Mouse (Mus musculus) neural tube, embryonic 15.5 days (tissue): ENCODE data around the gene Lmcd1. TPM values are rescaled to one million over a fixed set of nuclear protein-coding genes. Genes with fewer than 3 reads are reported as not detected.
A peak's percentile ranks its signal among the peaks of the same experiment; 100 is the strongest.

ENCODE experiments used
- ATAC-seq: fragments of 200-750 bp; cut with Nextera tagmentation; 2 replicates; pipeline ENCODE4 v1.8.0; 2017; ENCODE audit warnings: mild to moderate bottlenecking, moderate TSS enrichment, moderate library complexity; ENCODE audit not compliant: low FRiP score
- H3K27ac ChIP-seq: fragments of 300-500 bp; sonication (generic); replicated peaks from 2 replicates; pipeline ENCODE4 v1.5.1; 2015; ENCODE audit warnings: mild to moderate bottlenecking, inconsistent platforms
- H3K27me3 ChIP-seq: fragments of 300-500 bp; sonication (generic); replicated peaks from 2 replicates; pipeline ENCODE4 v1.6.1; 2015; ENCODE audit warnings: inconsistent platforms
- H3K36me3 ChIP-seq: fragments of 300-500 bp; sonication (generic); 2 replicates; pipeline ENCODE4 v1.6.1; 2015; ENCODE audit warnings: inconsistent platforms
- H3K4me1 ChIP-seq: fragments of 300-500 bp; sonication (generic); 2 replicates; pipeline ENCODE4 v1.6.1; 2015; ENCODE audit warnings: inconsistent platforms
- H3K4me2 ChIP-seq: fragments of 300-500 bp; sonication (generic); 2 replicates; pipeline ENCODE4 v1.6.1; 2015; ENCODE audit warnings: inconsistent platforms, mild to moderate bottlenecking, moderate library complexity
- H3K4me3 ChIP-seq: fragments of 300-500 bp; sonication (generic); replicated peaks from 2 replicates; pipeline ENCODE4 v1.5.1; 2015; ENCODE audit warnings: mild to moderate bottlenecking, inconsistent platforms
- H3K9ac ChIP-seq: fragments of 300-500 bp; sonication (generic); replicated peaks from 2 replicates; pipeline ENCODE4 v1.6.1; 2015; ENCODE audit warnings: mild to moderate bottlenecking, inconsistent platforms
- H3K9me3 ChIP-seq: fragments of 300-500 bp; sonication (generic); replicated peaks from 2 replicates; pipeline ENCODE4 v1.6.1; 2016; ENCODE audit warnings: inconsistent platforms
- WGBS: fragments of 180-500 bp; shearing (Covaris S2); methylation state at CpG from one replicate; pipeline ENCODE4 v1.1.7; 2015; ENCODE audit warnings: mixed read lengths; 5-methylcytosine and 5-hydroxymethylcytosine counted together
- polyA plus RNA-seq: library from polyadenylated mRNA; unstranded; fragments of >200 nt; fragmentation: Nextera tagmentation; extraction: Ambion mirVana; gene quantifications from 2 replicates; pipeline ENCODE4 v1.2.1, GENCODE M21; 2015

Gene Lmcd1
- polyA plus RNA-seq, 1 experiment from 2014 or later: 15.1 TPM

GRCm38 (mm10) chr6:112288271-112288670 is 14.7 kb downstream of the Lmcd1 start:
- WGBS: 95% methylated on average over 3 of the region's 3 CpGs
- no peaks in the 10 kb centered on the region for H3K27me3 ChIP-seq
- no peak for ATAC-seq

GRCm38 (mm10) chr6:112291146-112291545 is 17.6 kb downstream of the Lmcd1 start:
- ATAC-seq: no peak
- Histone ChIP-seq H3K4me2 (no peak overlapping the region), H3K9me3 (no peaks in the 10 kb centered on the region), H3K36me3 (no peaks in the 10 kb centered on the region), H3K27me3 (no peaks in the 10 kb centered on the region), H3K4me3 (no peak overlapping the region), H3K27ac (no peak overlapping the region), H3K9ac (no peak overlapping the region), H3K4me1 (no peaks in the 10 kb centered on the region)
- 91% methylated on average over 4 of the region's 4 CpGs for WGBS

More at GRCm38 (mm10) chr6:112288271-112288670, 14.7 kb downstream of the Lmcd1 start:
- H3K9ac ChIP-seq: no peak overlapping the region
- no peak overlapping the region for H3K4me3 ChIP-seq
- H3K4me1 ChIP-seq: no peaks in the 10 kb centered on the region
- H3K4me2 ChIP-seq: no peak overlapping the region
- H3K9me3 ChIP-seq: no peaks in the 10 kb centered on the region
- H3K36me3 ChIP-seq: no peaks in the 10 kb centered on the region
- H3K27ac ChIP-seq: no peak overlapping the region

GRCm38 (mm10) chr6:112293320-112293719 is 19.8 kb downstream of the Lmcd1 start:
- Histone ChIP-seq H3K36me3 (no peaks in the 10 kb centered on the region), H3K27ac (no peak overlapping the region), H3K4me2 (no peak overlapping the region), H3K27me3 (no peaks in the 10 kb centered on the region), H3K9ac (no peak overlapping the region), H3K9me3 (no peaks in the 10 kb centered on the region), H3K4me1 (no peaks in the 10 kb centered on the region), H3K4me3 (no peak overlapping the region)
- ATAC-seq: no peak
- WGBS: 80% methylated on average over 5 of the region's 5 CpGs

GRCm38 (mm10) chr6:112295269-112295668 is 21.7 kb downstream of the Lmcd1 start:
- no peak overlapping the region for H3K27ac ChIP-seq
- no peak overlapping the region for H3K4me2 ChIP-seq
- no peak overlapping the region for H3K9ac ChIP-seq
- H3K9me3 ChIP-seq: no peaks in the 10 kb centered on the region
- no peaks in the 10 kb centered on the region for H3K36me3 ChIP-seq
- no peaks in the 10 kb centered on the region for H3K4me1 ChIP-seq
- H3K4me3 ChIP-seq: no peak overlapping the region
- no peak for ATAC-seq
- no peaks in the 10 kb centered on the region for H3K27me3 ChIP-seq
- whole genome bisulfite sequencing: 85% methylated on average over 3 of the region's 3 CpGs

- no peaks in the 10 kb centered on the region for H3K9me3 ChIP-seq
- no peak overlapping the region for H3K27ac ChIP-seq
- ATAC-seq: no peak
- H3K4me1 ChIP-seq: no peaks in the 10 kb centered on the region
- H3K36me3 ChIP-seq: no peaks in the 10 kb centered on the region
- no peak overlapping the region for H3K9ac ChIP-seq
- H3K27me3 ChIP-seq: no peaks in the 10 kb centered on the region
- WGBS: 89% methylated on average over 7 of the region's 7 CpGs
- H3K4me2 ChIP-seq: no peak overlapping the region
- no peak overlapping the region for H3K4me3 ChIP-seq
Observed at GRCm38 (mm10) chr6:112300146-112300545, 26.6 kb downstream of the Lmcd1 start.

GRCm38 (mm10) chr6:112300633-112301032 is 27.1 kb downstream of the Lmcd1 start:
- no peak overlapping the region for H3K9ac ChIP-seq
- no peak overlapping the region for H3K4me3 ChIP-seq
- WGBS: 91% methylated on average over 1 of the region's 1 CpGs
- no peaks in the 10 kb centered on the region for H3K36me3 ChIP-seq
- no peaks in the 10 kb centered on the region for H3K27me3 ChIP-seq
- no peaks in the 10 kb centered on the region for H3K9me3 ChIP-seq
- no peak overlapping the region for H3K27ac ChIP-seq
- no peaks in the 10 kb centered on the region for H3K4me1 ChIP-seq
- ATAC-seq: no peak
- no peak overlapping the region for H3K4me2 ChIP-seq

- no peaks in the 10 kb centered on the region for H3K36me3 ChIP-seq
- ATAC-seq: no peak
- H3K27me3 ChIP-seq: no peaks in the 10 kb centered on the region
- H3K27ac ChIP-seq: no peak overlapping the region
- 77% methylated on average over 7 of the region's 7 CpGs for WGBS
- no peak overlapping the region for H3K4me2 ChIP-seq
- no peaks in the 10 kb centered on the region for H3K9me3 ChIP-seq
- H3K4me1 ChIP-seq: no peaks in the 10 kb centered on the region
- no peak overlapping the region for H3K9ac ChIP-seq
- no peak overlapping the region for H3K4me3 ChIP-seq
Observed at GRCm38 (mm10) chr6:112302248-112302647, 28.7 kb downstream of the Lmcd1 start.

- Histone ChIP-seq H3K4me2 (no peak overlapping the region), H3K4me3 (no peak overlapping the region), H3K27me3 (no peaks in the 10 kb centered on the region), H3K4me1 (no peaks in the 10 kb centered on the region), H3K9me3 (no peaks in the 10 kb centered on the region), H3K27ac (no peak overlapping the region), H3K9ac (no peak overlapping the region), H3K36me3 (no peaks in the 10 kb centered on the region)
- ATAC-seq: no peak
- WGBS: 80% methylated on average over 9 of the region's 9 CpGs
Observed at GRCm38 (mm10) chr6:112302814-112303383, 29.3 kb downstream of the Lmcd1 start.

- no peak overlapping the region for H3K9ac ChIP-seq
- ATAC-seq: no peak
- H3K4me3 ChIP-seq: no peak overlapping the region
- no peaks in the 10 kb centered on the region for H3K4me1 ChIP-seq
- H3K4me2 ChIP-seq: no peak overlapping the region
- WGBS: 66% methylated on average over 8 of the region's 8 CpGs
- H3K9me3 ChIP-seq: no peaks in the 10 kb centered on the region
- H3K27ac ChIP-seq: no peak overlapping the region
- no peaks in the 10 kb centered on the region for H3K27me3 ChIP-seq
- H3K36me3 ChIP-seq: no peaks in the 10 kb centered on the region
Observed at GRCm38 (mm10) chr6:112304751-112305150, 31.2 kb downstream of the Lmcd1 start.

GRCm38 (mm10) chr6:112309330-112309938 is 35.9 kb downstream of the Lmcd1 start:
- ATAC-seq: no peak
- 38% methylated on average over 6 of the region's 6 CpGs for WGBS
- Histone ChIP-seq H3K36me3 (no peaks in the 10 kb centered on the region), H3K4me3 (no peak overlapping the region), H3K4me2 (no peak overlapping the region), H3K9ac (no peak overlapping the region), H3K9me3 (no peaks in the 10 kb centered on the region), H3K27ac (no peak overlapping the region), H3K4me1 (no peaks in the 10 kb centered on the region), H3K27me3 (no peaks in the 10 kb centered on the region)

GRCm38 (mm10) chr6:112311385-112311784 is 37.8 kb downstream of the Lmcd1 start:
- Histone ChIP-seq H3K4me1 (no peaks in the 10 kb centered on the region), H3K4me2 (no peak overlapping the region), H3K4me3 (no peak overlapping the region), H3K27me3 (no peaks in the 10 kb centered on the region), H3K9me3 (no peaks in the 10 kb centered on the region), H3K27ac (no peak overlapping the region), H3K9ac (no peak overlapping the region), H3K36me3 (no peaks in the 10 kb centered on the region)
- 22% methylated on average over 4 of the region's 4 CpGs for WGBS
- ATAC-seq: peak; percentile 47; the same call in 1 of the 2 replicates

- WGBS: 87% methylated on average over 4 of the region's 4 CpGs
- no peaks in the 10 kb centered on the region for H3K4me1 ChIP-seq
- no peaks in the 10 kb centered on the region for H3K27me3 ChIP-seq
- H3K4me2 ChIP-seq: no peak overlapping the region
- ATAC-seq: no peak
- no peaks in the 10 kb centered on the region for H3K36me3 ChIP-seq
- no peak overlapping the region for H3K9ac ChIP-seq
- no peaks in the 10 kb centered on the region for H3K9me3 ChIP-seq
- no peak overlapping the region for H3K4me3 ChIP-seq
- H3K27ac ChIP-seq: no peak overlapping the region
Observed at GRCm38 (mm10) chr6:112319449-112319848, 45.9 kb downstream of the Lmcd1 start.
